Mouse (Mus musculus) small intestine, adult 2 months (tissue): Measurements from ENCODE around the gene Gtpbp3. TPM values are rescaled to one million over a fixed set of nuclear protein-coding genes. Genes with fewer than 3 reads are reported as not detected.

Experiments used
- H3K27ac ChIP-seq: fragments of 200-500 bp; 2 replicates; pipeline ENCODE4 v1.5.1; 2012; ENCODE audit warnings: low read depth, low read length, control low read depth, inconsistent platforms; ENCODE audit not compliant: insufficient read depth
- H3K27me3 ChIP-seq: fragments of 200-500 bp; 2 replicates; pipeline ENCODE4 v1.6.1; 2012; ENCODE audit warnings: mild to moderate bottlenecking, moderate library complexity, low read length, inconsistent platforms; ENCODE audit not compliant: control insufficient read depth, insufficient read depth
- H3K36me3 ChIP-seq: fragments of 200-500 bp; 2 replicates; pipeline ENCODE4 v1.6.1; 2012; ENCODE audit warnings: mild to moderate bottlenecking, low read length, control low read depth, inconsistent platforms; ENCODE audit not compliant: control insufficient read depth, insufficient read depth
- H3K4me1 ChIP-seq: fragments of 200-500 bp; 2 replicates; pipeline ENCODE4 v1.6.1; 2012; ENCODE audit warnings: low read length, inconsistent platforms, mixed read lengths; ENCODE audit not compliant: control insufficient read depth, insufficient read depth, insufficient read length
- H3K4me3 ChIP-seq: fragments of 200-500 bp; 2 replicates; pipeline ENCODE4 v1.5.1; 2012; ENCODE audit warnings: low read depth, mild to moderate bottlenecking, control low read depth, inconsistent platforms, low read length, moderate library complexity
- CTCF ChIP-seq: fragments of 200-500 bp; IDR thresholded peaks from 2 replicates; pipeline ENCODE4 v1.5.1; 2012; ENCODE audit warnings: low read depth, mild to moderate bottlenecking, control low read depth, inconsistent platforms, low read length, moderate library complexity, mixed read lengths; ENCODE audit not compliant: insufficient replicate concordance, insufficient read length; ENCODE audit errors: extremely low read depth
- POLR2A ChIP-seq: fragments of 200-500 bp; IDR thresholded peaks from 2 replicates; pipeline ENCODE4 v1.6.1; 2012; ENCODE audit warnings: low read depth, mild to moderate bottlenecking, control low read depth, inconsistent platforms, low read length, moderate library complexity
- WGBS: fragments of 180-500 bp; shearing (Covaris S2); methylation state at CpG from one replicate; pipeline ENCODE4 v1.1.7; 2018; 5-methylcytosine and 5-hydroxymethylcytosine counted together
- polyA plus RNA-seq: library from polyadenylated mRNA; depleted of rRNA; stranded (reverse); fragments of >200 nt; gene quantifications from 2 replicates; pipeline ENCODE4 v1.2.3, GENCODE M21; 2012; rRNA removed

The Gtpbp3 gene
- 18.6 and 25.8 TPM in 2 replicates for polyA plus RNA-seq

DNA sequence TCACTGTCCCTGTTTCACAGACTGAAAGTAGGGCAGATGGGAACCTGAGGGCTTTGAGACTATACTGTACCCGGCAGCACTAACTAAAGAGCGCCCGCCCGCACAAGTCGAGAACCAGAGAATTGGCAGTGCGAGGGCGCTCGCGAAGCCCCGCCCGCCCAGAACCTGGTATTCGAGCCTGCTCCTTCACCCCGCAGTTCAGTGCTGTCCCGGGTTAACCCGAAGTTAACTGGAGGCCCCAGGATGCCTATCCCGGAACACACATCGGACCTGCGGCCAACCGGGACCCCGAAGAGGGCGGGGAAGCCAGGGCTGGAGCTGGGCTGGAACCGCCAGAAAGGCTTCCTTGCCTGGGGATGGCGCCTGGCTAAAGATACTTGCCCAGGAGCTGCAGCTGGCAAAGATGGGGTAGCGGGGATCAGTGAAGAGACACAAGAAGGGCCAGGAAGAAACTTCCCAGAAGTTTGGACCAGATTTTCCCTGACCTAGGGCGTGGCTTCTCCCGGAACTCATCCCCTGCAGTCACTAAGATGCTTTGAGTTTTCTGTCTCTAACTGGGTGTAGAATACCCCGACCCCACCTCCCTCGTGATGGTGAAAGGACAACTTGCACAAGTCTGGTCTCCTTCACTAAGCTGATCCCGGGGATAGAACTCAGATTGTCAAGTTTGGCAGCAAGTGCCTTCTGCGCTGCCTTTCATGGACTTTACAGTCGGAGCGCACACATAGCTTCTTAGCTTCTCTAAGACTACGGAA is at the start of gene Gtpbp3:
TSS of gene Gtpbp3 (plus strand) at position 413 of the 755 bp plus-strand sequence.
- H3K36me3 ChIP-seq = peaks cover 7% of the 10 kb centered on the region; the same call in 1 of the 2 replicates

GRCm38 (mm10) chr8:71441404-71441803 is 46.5 kb upstream of the Gtpbp3 start:
- Histone ChIP-seq H3K27ac (no peak overlapping the region), H3K27me3 (no peaks in the 10 kb centered on the region), H3K36me3 (no peaks in the 10 kb centered on the region), H3K4me3 (no peak overlapping the region), H3K4me1 (no peaks in the 10 kb centered on the region)
- WGBS = under 1% methylated on average over 7 of the region's 7 CpGs
- TF ChIP-seq POLR2A = no peak

More for the DNA sequence above, at the start of gene Gtpbp3:
- no peaks in the 10 kb centered on the region for H3K27me3 ChIP-seq
- TF ChIP-seq CTCF (no peak), POLR2A (peak; percentile 19; the same call in 1 of the 2 replicates)
- 1% methylated on average over 33 of the region's 33 CpGs for WGBS
- H3K4me1 ChIP-seq = peaks cover 15% of the 10 kb centered on the region
- H3K27ac ChIP-seq = peak within 1 kb of the TSS; percentile 79
- peak within 1 kb of the TSS; percentile 88 for H3K4me3 ChIP-seq

DNA sequence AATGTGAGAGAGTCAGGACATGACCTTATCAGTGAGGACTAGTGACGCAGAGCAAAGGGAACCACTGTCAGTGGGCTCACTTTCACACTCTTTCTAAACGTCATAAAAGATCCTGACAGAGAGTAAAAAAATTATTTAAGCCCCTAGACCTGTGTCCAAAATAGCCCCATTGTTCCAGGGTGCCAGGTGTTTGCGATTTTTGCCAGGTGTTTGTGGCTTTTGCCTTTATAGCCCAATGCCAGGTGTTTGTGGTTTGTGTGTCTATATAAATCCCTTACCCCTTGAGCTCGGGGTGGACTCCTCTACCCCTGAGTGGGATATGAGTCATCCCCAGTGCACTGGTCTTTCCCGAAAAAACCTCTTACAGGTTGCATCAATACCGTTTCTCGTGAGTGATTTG is 42.8 kb upstream of the Gtpbp3 start:
- 50% methylated on average over 7 of the region's 7 CpGs for WGBS
- no peak overlapping the region for H3K4me3 ChIP-seq
- no peak overlapping the region for H3K27ac ChIP-seq
- H3K27me3 ChIP-seq = no peaks in the 10 kb centered on the region
- H3K36me3 ChIP-seq = no peaks in the 10 kb centered on the region
- no peak for TF ChIP-seq POLR2A
- TF ChIP-seq CTCF = no peak
- no peaks in the 10 kb centered on the region for H3K4me1 ChIP-seq

- WGBS = 60% methylated on average over 4 of the region's 4 CpGs
- no peak for TF ChIP-seq CTCF
- TF ChIP-seq POLR2A = no peak
- H3K27ac ChIP-seq = no peak overlapping the region
- no peaks in the 10 kb centered on the region for H3K4me1 ChIP-seq
- no peaks in the 10 kb centered on the region for H3K27me3 ChIP-seq
- no peaks in the 10 kb centered on the region for H3K36me3 ChIP-seq
- H3K4me3 ChIP-seq = no peak overlapping the region
Observed at GRCm38 (mm10) chr8:71451337-71451736, 36.6 kb upstream of the Gtpbp3 start.

DNA sequence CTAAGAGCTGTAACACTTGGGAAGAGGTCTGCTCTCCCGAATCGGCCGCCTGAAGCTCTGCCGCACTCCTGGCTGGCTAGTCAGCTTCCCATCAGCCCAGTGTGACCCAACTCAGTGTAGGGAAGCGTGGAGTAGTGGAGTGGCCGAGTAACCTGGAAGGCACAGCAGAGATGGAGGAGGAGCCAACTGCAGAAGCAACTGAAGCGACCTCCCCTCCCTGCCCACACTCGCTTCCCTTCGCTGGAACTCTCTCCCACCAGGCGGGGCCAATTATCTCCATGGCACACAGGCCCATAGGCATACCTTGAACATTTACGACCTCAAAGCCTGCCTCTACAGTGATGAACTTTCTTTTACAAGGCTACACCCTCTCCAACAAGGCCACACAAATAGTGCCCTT is 36.1 kb upstream of the Gtpbp3 start:
- H3K27ac ChIP-seq = no peak overlapping the region
- no peak overlapping the region for H3K4me3 ChIP-seq
- peaks cover 2% of the 10 kb centered on the region; the same call in 1 of the 2 replicates for H3K4me1 ChIP-seq
- TF ChIP-seq POLR2A (no peak), CTCF (no peak)
- no peaks in the 10 kb centered on the region for H3K36me3 ChIP-seq
- no peaks in the 10 kb centered on the region for H3K27me3 ChIP-seq
- 42% methylated on average over 11 of the region's 11 CpGs for WGBS

- H3K27me3 ChIP-seq = no peaks in the 10 kb centered on the region
- TF ChIP-seq POLR2A (no peak), CTCF (no peak)
- no peak overlapping the region for H3K27ac ChIP-seq
- WGBS = 78% methylated on average over 2 of the region's 2 CpGs
- no peak overlapping the region for H3K4me3 ChIP-seq
- H3K36me3 ChIP-seq = no peaks in the 10 kb centered on the region
- peaks cover 6% of the 10 kb centered on the region; the same call in 1 of the 2 replicates for H3K4me1 ChIP-seq
Observed at GRCm38 (mm10) chr8:71452669-71453068, 35.2 kb upstream of the Gtpbp3 start.

- Histone ChIP-seq H3K4me3 (no peak overlapping the region), H3K27ac (no peak overlapping the region), H3K27me3 (no peaks in the 10 kb centered on the region), H3K4me1 (peaks cover 6% of the 10 kb centered on the region; the same call in 1 of the 2 replicates), H3K36me3 (no peaks in the 10 kb centered on the region)
- 64% methylated on average over 8 of the region's 8 CpGs for WGBS
- no peak for TF ChIP-seq CTCF
- TF ChIP-seq POLR2A = no peak
Observed at GRCm38 (mm10) chr8:71454668-71455067, 33.2 kb upstream of the Gtpbp3 start.
